Mouse (Mus musculus): Measurements from ENCODE around the gene Tfam.

Gene Tfam

DNA sequence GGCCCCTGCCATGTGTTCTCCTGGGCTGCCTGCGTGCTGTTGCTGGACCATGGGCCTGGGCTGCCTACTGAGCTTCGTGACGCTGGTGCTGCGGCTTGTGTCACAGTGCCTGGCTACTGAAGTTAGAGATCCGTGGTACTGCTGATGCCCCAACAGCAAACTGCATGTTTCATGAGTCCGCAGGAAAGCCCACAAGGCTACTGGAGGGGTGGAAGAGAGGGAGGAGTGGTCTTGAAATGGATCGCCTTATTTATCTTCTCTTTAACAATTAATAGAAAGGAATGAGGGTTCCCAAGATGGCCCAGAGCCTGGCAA is at the start of gene Tfam:
Gene Tfam (minus strand): TSS at position 41 of the 315 bp plus-strand sequence.
- no peak for DNase-seq

DNA sequence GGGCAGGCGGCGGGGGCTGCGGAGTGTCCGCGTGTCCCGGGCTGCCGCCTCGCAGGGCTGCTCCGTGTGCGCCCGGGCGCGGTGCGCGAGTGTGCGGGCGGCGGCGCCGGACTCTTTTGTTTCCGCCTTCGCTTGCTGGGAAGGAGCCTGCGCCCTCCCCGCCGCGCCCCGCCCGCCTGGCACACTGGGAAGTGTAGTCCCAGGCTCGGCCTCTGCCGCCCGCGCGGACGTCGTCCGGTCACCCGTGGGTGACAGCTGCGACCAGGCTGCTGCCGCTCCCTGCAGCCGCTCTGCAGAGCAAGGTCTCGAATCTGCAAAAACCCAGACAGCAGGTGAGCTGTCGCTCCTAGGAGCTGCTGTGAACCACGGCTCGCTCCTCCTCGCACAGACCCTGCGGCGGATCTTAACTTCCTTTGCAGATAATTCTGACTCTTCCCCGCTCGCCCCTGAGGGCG is 47.1 kb upstream of the Tfam start, which contains the start of gene Ube2d1:
Gene Ube2d1 (minus strand): TSS at position 137 of the 455 bp plus-strand sequence.
- peak; percentile 91 for DNase-seq

DNA sequence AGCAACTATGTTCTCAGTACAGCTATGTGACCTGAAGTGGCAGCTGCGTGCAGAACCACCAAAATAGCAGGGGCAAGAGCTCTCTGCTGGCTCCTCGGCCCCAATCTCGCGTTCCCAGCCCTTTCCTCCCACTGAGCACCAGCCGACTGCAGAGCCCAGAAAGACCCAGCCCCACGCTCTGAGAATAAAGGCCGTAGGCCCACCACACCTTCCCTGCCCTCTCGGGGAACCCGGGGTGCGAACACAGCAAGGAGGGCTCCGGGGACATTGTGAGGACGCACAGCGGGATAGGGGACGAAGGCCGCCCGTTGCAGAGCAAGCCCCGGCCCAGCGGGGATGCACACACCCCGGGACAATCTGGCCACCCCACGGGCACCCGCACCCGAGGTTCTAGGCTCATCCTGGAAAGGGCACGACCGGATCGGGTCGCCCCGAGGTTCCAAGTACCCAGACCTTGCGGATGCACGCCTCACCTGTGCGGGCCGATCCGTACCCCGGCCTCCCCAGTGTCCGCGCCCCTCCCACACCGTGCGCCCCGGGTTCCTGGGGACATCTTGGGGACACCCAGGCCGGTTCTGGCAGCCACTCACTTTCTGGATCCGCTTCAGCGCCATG is 46.5 kb upstream of the Tfam start:
- peak; percentile 66 for DNase-seq

DNA sequence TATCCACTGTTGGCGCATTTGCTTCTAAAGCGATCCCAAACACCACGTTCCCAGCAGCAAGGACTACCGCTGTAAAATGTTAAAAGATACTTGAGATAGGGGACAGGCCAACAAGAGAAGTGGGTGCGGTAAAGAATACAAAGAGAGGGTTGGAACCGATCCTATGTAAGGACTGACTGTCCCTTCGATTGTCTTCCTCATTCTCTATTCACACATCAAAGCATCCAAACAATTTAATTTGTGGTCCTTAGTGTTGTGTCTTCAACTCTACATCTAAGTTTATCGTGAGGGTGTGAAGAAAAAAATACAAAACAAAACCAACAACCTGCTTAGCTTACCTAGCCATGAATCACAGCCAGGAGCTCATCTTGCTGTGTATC is 46.0 kb upstream of the Tfam start:
- no peak for DNase-seq

DNA sequence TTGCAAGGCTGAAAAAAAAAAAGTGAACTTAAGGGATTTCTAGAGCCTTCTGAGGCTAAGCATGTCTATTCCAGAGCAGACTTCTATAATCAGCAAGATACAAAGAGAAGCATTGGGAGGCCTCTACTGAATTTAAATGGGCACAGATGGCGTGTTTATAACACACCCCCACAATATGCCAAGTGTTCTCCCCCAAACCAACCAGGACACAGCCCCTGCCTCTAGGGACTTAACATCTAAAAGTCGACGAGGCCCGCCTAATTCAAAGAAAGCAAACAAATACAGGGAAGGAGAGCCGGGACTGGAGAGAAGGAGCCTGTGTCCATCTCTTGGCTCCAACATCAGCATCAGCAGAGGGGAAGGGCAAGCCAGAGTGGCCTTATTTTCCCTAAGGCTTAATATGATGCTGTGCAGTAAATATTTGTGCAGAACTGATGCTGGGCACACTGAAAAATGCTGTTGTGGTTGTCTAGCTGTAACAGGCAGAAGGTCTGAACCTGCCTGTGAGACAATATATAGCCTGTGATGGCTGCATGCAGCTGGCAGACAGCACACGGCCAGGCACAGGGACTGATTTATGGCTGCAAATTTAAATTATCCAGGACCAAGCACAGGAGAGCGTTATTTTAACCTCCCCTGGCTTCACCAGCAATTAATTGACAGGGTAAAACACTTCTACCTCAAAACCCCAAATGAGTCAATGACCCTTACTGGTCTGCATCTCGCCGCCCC is 35.1 kb upstream of the Tfam start:
- no peak for DNase-seq

DNA sequence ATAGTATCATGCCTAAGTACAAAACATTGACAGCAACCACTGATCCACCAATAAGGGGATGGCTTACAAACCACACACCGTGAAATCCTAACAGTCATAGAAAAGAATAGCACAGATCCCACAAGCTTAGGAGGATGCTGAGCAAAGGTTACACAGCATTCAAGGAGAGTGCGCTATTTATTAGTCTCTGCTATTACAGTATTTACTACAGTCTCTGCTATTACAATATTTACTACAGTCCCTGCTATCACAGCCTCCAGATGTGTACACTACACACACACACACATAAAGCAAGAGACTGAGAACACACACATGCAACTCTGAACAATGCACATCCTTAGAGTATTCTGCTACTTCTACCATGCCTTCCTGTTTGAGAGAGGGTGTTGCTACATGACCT is 29.9 kb upstream of the Tfam start:
- no peak for DNase-seq

DNA sequence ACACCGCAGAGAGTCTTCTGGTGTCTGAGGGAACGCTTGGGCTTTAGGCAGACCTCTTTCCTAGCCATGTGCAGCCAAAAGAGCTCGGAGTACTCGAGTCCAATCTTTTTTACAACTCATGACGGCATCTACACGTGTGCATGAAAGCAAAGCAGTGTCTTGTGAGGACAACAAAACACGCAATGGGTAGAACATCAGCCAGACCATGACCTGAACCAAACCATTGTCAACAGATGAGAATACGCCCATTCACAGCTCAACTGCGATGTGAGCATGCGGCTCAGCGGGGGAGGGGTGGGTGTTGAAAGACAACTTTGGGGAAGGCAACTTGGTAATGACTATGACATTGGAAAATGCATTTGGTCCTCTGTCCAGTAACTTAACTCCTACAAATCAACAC is 29.4 kb upstream of the Tfam start:
- DNase-seq, result no peak

DNA sequence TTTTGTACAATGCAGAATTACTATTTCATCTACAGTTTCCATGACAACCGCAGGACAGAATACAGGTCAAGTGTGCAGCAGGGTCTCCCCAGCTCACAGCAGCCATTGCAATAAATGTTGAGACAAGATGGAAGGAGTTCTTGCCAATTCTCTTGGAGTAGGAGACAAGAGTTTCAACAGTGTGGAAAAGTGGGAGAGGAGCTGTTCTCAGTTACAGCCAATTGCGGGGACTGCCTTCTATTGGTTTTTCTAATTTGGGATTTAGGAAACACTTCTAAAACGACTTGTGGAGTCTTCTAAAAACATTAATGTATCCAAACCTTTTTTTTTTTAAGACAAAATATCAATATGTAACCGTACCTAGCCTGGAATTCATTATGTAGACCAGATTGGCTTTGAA is 27.0 kb upstream of the Tfam start:
- DNase-seq, result no peak

DNA sequence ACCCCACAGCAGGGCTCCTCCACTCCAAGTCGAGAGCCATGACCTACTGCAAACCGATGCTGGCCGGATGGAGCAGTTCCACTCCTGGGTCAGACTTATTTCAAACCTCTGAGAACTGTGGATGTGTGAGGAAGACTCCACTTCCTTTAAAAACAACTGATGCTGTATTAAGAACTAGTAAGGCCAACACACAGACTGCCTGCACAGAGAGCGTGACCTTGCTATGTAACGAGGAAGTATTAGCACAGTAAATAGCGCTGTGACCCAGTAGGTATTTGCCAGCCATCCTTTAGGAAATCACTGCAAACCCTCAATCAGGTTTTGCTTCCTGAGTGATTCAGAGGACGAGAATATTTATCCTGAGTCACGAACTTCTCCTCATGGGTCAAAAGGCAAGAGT is 23.6 kb upstream of the Tfam start:
- no peak for DNase-seq

DNA sequence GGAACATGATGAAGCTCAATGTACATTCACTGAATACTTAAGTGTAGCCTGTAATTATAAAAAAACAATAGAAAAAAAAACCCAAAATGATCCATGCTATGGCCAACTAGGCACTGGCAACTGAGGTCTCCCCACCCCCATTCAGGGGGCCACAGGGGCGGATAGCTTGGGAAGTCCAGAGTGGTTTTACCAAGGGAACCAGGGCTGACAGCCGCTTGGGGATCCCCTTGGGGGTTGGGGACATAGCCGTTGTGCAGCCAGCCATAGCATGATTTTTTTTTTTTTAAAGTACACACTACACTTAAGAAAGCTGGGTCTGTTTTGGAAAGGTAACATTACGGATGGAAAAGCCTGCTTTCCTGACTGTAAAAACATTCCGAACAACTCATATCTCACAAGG is 20.9 kb upstream of the Tfam start:
- no peak for DNase-seq

DNA sequence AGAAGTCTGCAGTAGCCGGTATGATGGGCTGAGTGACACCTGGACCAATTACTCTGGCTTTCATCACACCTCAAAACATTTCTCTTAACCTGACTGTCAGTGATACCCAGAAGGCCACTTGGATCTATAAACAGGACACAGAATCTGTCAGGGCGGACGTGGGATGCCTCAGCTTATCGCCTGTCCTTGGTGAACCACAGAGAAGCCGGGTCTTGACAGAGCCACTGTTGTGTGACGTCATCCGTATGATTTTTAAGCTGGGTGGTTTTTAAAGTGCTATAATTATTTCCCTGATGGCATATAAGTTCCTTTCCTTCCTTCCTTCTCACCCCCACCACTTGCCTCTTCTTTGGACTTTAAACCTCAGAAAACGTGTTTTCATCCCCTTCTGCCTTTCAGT is 20.4 kb upstream of the Tfam start:
- no peak for DNase-seq

DNA sequence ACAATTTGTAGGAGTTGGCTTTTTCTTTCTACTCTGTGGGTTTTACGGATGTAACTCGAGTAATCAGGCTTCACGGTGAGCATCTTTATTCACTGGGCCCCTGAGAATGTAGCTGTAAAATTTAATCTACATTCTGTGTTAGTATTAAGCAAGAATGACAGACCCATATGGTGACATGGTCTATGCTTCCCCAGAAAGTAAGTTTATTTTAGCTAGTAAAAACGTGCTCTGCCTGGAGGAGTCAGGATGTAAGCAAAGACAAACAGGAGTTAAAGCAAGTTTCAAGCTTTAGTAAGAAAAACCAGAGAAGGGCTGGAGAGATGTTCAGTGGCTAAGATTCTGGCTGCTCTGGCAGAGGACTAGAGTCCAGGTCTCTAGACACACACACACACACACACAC is 15.1 kb upstream of the Tfam start:
- DNase-seq, result no peak

DNA sequence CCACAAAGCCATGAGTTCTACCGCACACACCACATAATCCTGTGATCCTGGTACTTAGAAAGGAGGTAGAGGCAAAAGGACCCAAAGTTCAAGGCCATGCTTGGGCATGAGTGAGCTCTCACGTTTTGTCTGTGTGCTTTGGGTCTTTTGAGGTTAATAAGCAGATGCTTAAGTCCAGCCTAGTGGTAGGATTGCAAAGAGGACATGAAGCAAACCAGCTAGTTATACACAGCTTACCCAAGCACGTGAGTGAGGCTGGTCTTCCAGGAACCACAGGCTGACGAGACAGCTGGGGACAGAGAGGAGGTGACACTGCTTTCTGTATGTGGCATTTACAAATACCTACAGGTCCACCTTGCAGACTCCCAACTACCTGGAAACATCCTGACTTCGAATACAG is 14.3 kb upstream of the Tfam start:
- no peak for DNase-seq

DNA sequence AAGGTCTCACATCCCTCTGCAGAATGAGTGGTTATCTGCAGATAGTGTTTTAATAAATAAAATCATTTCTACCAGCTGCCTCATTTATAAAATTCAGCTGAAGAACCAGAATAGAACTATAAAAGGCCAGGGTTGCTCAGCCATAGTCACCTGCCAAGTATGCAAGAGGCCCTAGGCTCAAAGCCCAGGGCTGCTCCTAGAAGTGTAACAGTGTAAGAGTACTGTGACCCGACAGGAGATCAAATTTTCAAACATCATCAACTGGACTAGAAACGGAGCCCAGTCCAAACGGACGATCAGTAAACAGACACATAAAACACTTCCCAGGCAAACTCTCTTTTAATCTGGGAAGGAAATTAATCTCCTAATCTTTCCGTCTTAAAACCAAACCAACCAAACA is 13.8 kb upstream of the Tfam start:
- DNase-seq, result no peak

DNA sequence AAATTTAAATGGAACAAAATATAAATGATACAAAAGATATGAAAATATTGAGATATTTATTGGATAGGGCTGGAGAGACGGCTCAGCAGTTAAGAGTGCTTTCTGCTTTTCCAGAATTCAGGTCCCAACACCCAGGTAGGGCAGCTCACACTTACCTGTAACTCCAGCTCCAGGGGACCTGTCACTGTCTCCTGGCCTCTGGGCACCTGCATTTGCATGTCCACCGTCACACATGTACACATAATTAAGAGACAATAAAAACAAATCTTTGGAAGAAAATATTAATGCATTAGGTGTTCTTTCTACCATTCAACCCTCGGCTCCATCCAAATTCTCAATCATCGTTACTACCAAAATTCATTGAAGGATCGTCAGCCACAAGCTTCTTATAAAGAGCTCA is 13.2 kb upstream of the Tfam start:
- no peak for DNase-seq

DNA sequence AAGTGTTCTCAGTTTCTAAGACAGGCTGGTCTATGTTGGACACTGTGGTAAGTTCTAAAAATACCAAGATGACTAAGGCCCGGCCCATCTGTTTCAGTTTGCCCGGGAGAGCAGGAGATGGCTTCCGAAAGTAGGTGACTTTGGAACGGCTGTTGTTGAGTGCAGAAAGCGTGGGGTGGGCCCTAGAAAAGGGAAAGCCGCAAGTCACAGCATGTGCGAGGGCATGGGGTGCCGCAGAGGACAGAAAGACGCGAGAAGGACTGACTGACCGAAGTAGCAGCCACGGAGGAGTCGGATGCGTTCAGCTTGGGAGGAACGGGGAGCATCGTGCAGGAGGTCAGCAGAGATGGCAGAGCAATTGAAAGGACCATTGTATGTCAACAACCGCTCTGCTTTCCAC is 12.4 kb upstream of the Tfam start:
- DNase-seq, result no peak

DNA sequence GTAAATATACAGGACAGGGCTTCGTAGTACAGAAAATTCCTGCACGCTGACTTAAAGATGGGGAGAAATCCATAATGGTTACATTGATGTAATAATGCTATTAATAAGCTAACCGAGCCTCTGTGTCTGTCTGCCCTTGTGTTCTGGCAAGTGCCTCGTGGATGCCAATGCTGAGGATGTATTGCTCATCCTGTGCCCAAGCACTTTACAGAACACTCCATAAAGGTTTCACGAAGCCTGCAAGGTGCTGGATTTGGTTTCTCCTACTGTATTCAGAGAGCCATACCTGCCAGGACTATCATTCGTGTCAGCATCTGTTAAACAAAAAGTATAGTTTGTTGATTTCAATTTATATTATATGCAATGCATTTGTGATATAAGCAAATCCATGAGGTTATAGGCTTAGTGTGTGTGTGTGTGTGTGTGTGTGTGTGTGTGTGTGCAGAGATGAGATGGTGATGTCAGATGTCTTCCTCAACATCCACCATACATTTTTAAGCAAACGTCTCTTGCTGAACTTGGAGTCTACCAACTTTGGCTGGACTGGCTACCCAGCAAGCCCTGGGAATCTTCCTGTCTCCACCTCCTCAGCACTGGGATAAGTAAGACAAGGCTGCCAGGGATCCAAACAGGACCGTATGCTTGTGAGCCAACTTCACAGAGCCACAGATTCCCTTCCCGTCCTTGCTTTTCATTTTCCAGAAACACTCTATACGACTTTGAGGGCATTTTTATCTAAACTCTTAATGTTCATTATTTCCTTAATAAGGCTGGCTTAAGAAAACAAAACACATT is 11.2 kb upstream of the Tfam start:
- DNase-seq, result no peak

DNA sequence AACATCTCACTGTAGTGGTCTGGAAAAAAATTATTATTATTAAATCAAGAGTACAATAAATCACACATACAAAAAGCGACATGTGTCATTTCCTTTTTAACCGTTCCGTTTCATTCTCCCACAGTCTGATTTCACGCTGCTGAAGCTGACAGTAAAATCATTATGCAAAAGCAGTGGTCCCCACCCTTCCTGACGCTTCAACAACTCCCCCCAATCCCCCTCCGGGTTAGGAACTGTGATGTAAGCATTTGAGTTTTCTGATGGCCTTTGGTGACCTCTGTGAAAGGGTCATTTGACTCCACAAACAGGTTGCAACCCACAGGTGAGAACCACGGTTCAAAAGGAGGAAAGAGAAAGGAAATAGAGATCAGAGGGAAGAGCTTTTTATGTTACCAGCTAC is 8.9 kb upstream of the Tfam start:
- DNase-seq, result no peak

DNA sequence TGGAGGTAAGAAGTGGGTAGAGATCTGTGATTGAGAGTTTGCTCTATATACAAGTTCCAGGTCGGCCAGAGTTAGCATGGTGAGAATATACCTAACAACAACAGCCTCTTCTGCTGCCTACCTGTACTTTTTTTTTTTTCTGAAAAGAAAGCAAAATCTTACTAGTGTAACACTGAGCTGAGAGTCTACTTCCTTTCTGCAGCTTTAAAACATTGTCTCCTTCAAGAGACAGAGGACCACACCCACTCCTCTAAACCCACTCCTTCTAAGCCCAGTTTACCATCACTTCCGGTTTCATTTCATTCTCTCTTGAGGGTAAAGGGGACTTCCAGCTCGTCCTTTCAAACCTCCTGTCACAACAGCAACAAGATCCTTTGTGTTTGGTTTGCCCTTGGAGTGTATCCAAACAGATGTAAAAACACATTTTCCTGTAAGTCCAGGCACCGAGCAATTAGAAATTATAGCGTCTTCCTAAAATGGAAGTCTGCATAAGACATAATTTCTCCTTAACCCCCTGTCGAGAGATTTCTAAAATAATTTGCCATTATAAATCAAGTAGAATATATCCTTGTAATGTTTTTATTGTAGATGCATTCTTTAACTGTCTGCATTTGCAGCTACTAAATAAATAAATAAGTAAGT is 1.5 kb upstream of the Tfam start:
- DNase-seq, result no peak

DNA sequence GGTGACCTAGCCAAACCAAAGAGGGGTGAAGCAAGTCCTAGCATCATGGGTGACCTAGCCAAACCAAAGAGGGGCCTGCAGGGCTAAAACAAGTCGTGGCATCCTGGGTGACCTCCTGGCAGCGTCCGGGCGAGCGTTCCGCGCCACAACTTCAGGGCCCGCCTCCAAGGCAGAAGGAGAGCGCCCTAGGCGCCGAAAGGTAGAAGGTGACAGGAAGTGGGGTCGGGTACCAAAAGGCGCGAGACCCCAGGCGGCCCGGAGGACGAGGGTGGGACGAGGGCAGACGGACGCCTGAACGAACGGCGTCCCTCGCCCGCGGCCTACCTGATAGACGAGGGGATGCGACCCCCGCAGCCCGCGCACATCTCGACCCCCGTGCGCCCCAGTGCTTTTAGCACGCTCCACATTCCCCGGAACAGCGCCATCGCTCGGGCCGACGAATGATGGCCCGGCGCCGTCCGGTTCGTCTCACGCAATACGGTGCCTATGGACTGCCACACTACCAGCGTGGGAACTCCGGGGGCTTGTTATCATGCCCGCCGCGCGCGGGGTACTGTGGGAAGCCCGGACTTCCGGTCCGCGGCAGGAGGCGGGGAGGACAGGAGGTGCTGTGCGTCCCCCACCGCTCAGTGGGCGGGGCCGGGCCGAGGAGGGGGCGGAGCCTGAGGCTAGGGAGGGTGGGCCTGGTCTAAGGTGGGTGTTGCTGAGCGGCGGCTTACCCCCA is 402 bp downstream of the Tfam start:
- peak; percentile 99 for DNase-seq

DNA sequence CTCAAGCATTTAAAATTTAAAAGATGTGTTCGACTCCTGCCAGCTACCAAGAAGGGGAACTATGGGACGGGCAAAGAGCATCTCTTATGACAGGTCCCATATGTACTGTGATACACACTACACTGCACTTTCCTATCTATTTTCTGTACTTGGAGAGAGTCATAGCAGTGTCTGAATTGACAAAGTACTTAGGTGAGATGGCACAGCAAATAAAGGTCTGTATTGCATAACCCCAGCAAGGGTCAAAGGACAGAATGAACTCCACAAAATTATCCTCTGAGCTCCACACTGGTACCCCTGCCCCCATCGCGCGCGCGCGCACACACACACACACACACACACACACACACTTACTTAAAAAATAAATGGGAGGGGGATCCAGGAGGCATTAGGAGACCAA is 4.0 kb downstream of the Tfam start:
- no peak for DNase-seq

DNA sequence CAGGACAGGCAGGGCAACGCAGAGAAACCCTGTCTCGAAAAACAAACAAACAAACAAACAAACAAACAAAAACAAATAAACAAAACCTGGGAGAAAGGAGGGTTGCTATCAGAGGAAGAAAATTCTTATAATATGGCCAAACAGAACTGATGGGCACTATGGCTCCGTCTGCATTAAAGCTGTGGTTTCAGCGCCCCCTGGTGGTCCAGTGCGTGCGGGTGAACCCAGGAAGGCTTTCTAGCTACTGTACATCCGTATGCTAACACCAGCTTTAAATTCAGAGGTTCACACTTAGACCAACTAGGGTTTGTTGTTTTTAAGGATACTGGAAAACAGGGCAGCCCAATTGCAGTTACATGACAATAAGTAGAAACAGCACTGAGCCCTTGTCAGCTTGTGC is 12.2 kb downstream of the Tfam start:
- peak; percentile 79 for DNase-seq

DNA sequence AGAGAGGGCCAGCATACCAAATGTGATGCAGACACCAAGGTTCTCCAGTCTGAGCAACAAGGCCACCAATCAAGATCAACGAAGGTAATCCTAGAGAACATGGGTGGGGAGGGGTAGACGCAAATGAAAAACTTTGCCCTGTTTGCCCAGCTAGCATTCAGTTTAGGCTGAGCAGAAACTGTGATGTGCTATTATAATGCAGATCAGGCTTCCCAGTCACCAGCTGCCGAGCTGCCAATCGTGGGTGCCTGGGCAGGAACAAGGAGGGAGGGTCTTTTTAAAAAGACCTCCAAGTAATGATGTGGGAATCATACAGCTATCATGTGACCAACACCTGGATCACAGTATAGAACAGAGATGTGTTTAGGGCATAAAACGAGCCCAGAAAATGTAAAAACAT is 15.0 kb downstream of the Tfam start:
- no peak for DNase-seq

Measured in embryo, embryonic 11 days (tissue).